Mouse (Mus musculus): ENCODE measurements at regions not wholly inside any gene's neighbourhood (a gene's known extent, or its start where the extent isn't known, plus 50 kb on each side); places are given as distances from the start of the nearest gene placed in this dataset.

GRCm38 (mm10) chr2:75462030-75462671 is 196.9 kb upstream of the Hnrnpa3 start:
- no peak overlapping the region for H3K27ac ChIP-seq
- 73% methylated on average over 5 of the region's 5 CpGs for WGBS (ENCODE audit: insufficient replicate concordance)
- no peaks in the 10 kb centered on the region for H3K27me3 ChIP-seq
- no peak overlapping the region for H3K9ac ChIP-seq
- no peak overlapping the region for H3K4me2 ChIP-seq
- no peaks in the 10 kb centered on the region for H3K9me3 ChIP-seq (replicated peaks)
- no peaks in the 10 kb centered on the region; the same call in 1 of the 2 replicates for H3K4me1 ChIP-seq (replicated peaks)
- no peak for DNase-seq
- ATAC-seq (ENCODE audit: low read depth): no peak
- no peaks in the 10 kb centered on the region for H3K36me3 ChIP-seq
- H3K4me3 ChIP-seq (replicated peaks): no peak overlapping the region

DNA sequence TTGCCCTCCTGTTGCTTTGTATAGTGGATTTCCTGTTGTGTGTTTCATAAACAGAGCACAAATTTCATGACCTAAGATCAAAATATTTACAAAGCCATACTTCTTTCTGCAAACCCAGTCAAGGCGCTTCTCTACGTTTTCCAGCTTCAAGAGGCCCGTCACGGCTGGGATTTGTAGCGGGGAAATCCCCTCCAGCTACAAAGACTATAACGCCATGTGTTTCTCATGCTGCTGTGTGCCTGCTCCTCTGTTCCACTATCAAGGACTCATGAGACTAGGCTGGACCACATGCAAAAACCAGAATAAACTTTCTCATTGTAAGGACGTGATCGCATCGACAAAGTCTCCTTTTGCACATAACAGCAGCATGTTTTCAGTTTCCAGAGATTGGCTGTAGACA is 196.0 kb upstream of the Hnrnpa3 start:
- no peak overlapping the region for H3K9ac ChIP-seq
- 85% methylated on average over 9 of the region's 9 CpGs for WGBS (ENCODE audit: insufficient replicate concordance)
- H3K27ac ChIP-seq: no peak overlapping the region
- no peaks in the 10 kb centered on the region for H3K36me3 ChIP-seq
- no peaks in the 10 kb centered on the region for H3K9me3 ChIP-seq (replicated peaks)
- ATAC-seq (ENCODE audit: low read depth): no peak
- H3K4me2 ChIP-seq: no peak overlapping the region
- no peak for DNase-seq
- H3K4me3 ChIP-seq (replicated peaks): no peak overlapping the region
- H3K4me1 ChIP-seq (replicated peaks): no peaks in the 10 kb centered on the region; the same call in 1 of the 2 replicates
- H3K27me3 ChIP-seq: no peaks in the 10 kb centered on the region

DNA sequence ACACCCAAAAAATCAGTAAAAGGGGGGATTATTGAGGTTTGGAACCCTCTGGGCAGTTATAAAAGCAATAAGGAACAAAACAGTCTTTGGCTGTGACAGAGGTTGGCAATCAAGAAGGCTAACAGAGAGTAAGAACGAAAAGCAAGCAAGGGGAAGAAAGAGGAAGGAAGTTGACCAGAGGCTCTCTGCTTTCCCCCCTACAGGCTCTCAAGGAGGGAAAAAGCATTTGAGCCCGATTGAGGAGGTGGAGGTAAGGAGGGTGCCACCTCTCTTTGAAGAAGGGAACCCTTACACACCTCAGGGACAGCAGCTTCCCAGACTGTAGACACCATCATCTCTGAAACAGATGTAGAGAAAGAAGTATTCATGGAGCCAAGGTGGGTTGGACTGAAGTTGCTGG is 194.6 kb upstream of the Hnrnpa3 start:
- no peaks in the 10 kb centered on the region for H3K27me3 ChIP-seq
- DNase-seq: no peak
- H3K4me2 ChIP-seq: no peak overlapping the region
- no peak for ATAC-seq (ENCODE audit: low read depth)
- WGBS (ENCODE audit: insufficient replicate concordance): 4% methylated on average over 2 of the region's 2 CpGs
- H3K4me1 ChIP-seq (replicated peaks): no peaks in the 10 kb centered on the region; the same call in 1 of the 2 replicates
- H3K4me3 ChIP-seq (replicated peaks): no peak overlapping the region
- no peaks in the 10 kb centered on the region for H3K9me3 ChIP-seq (replicated peaks)
- no peak overlapping the region for H3K27ac ChIP-seq
- H3K36me3 ChIP-seq: no peaks in the 10 kb centered on the region
- no peak overlapping the region for H3K9ac ChIP-seq

- H3K4me2 ChIP-seq: no peak overlapping the region
- no peak for ATAC-seq (ENCODE audit: low read depth)
These were observed 190.2 kb upstream of the Hnrnpa3 start for GRCm38 (mm10) chr2:75468851-75469250.

DNA sequence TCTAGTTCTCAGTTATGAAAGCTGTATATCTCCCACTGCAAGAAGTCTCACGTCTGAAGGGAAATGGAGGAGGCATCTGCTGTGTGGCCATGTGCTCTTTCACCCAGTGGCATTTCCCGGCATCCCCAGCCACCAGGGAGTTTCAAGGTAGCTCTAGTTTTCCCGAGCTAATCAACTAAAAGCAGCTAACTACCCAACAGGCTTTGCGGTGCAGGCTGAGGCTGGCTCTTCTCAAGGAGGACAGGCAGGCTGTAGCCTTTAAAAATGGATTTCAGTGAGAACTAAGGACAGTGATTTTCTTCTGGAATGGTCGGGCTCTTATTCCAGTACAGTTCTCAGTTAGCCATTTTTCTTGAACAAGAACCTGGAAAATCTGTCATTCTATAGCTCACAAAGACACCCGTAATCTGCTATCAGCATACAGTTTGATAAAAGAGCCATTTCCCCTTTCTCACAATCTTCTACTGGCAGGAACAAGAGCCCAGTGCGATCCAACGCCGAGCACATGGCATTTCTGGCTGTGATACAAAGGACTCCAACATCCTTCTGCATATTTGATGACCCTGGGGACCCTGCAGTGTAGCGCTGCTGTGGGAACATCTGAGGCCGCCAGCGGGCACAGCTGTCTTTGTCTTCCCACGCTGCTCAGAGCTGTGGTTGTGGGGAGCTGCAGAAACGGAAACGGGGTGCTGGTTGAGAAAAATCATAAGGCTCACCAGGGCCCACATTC is 188.9 kb upstream of the Hnrnpa3 start:
- DNase-seq: no peak
- Histone ChIP-seq H3K9ac (no peak overlapping the region), H3K4me1 (replicated peaks) (peaks cover 6% of the 10 kb centered on the region; the same call in 1 of the 2 replicates), H3K27ac (no peak overlapping the region), H3K36me3 (no peaks in the 10 kb centered on the region), H3K27me3 (no peaks in the 10 kb centered on the region), H3K9me3 (replicated peaks) (no peaks in the 10 kb centered on the region), H3K4me2 (peak overlapping the region; percentile 11), H3K4me3 (replicated peaks) (no peak overlapping the region)
- WGBS (ENCODE audit: insufficient replicate concordance): 20% methylated on average over 15 of the region's 15 CpGs
- no peak for ATAC-seq (ENCODE audit: low read depth)

More at GRCm38 (mm10) chr2:75468851-75469250, 190.2 kb upstream of the Hnrnpa3 start:
- no peak overlapping the region for H3K4me3 ChIP-seq (replicated peaks)
- WGBS (ENCODE audit: insufficient replicate concordance): 64% methylated on average over 8 of the region's 8 CpGs
- H3K36me3 ChIP-seq: no peaks in the 10 kb centered on the region
- H3K9me3 ChIP-seq (replicated peaks): no peaks in the 10 kb centered on the region
- H3K27ac ChIP-seq: no peak overlapping the region
- no peak for DNase-seq
- H3K27me3 ChIP-seq: no peaks in the 10 kb centered on the region
- H3K4me1 ChIP-seq (replicated peaks): peaks cover 6% of the 10 kb centered on the region; the same call in 1 of the 2 replicates
- no peak overlapping the region for H3K9ac ChIP-seq

DNA sequence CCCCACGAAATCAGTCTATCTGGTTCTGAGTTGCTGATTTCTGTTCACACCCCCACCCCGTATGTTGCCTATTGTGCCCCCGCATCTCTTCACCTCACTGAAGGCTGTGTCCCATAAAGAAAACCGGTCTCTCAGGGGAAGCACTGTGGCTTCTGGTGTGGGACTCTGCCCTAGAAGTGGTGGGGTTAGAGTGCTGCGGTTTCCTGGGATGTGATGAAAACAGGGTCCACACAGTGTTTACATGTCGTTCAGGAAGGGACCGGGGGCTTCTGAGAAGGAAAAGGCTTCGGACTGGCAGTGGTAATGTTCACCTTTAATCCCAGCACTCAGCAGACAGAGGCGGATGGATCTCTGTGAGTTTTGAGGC is 188.4 kb upstream of the Hnrnpa3 start:
- Histone ChIP-seq H3K27ac (no peak overlapping the region), H3K9me3 (replicated peaks) (no peaks in the 10 kb centered on the region), H3K9ac (no peak overlapping the region), H3K36me3 (no peaks in the 10 kb centered on the region), H3K4me1 (replicated peaks) (peaks cover 6% of the 10 kb centered on the region; the same call in 1 of the 2 replicates), H3K4me3 (replicated peaks) (no peak overlapping the region), H3K4me2 (peak overlapping the region; percentile 11), H3K27me3 (no peaks in the 10 kb centered on the region)
- DNase-seq (no peak), ATAC-seq (ENCODE audit: low read depth) (no peak)
- 29% methylated on average over 9 of the region's 9 CpGs for WGBS (ENCODE audit: insufficient replicate concordance)

DNA sequence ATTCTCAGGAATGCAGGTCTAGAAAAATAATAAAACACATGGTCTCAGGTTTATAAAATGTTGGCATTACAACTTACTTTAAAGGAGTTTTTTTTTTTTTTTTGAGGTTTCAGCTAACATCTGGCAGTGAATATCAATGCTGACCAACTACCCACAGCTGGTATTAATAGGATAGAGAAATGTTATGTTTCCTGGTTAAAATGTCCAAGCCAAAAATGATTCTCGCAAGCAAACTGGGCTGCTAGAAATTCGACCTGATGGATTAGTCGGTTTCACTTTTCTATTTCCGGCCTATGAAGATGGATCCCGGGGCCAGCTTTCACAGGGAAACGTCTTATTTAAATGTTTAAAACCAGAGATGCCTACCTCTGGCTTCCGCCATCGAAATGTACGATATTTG is 186.6 kb upstream of the Hnrnpa3 start:
- WGBS (ENCODE audit: insufficient replicate concordance): 74% methylated on average over 9 of the region's 9 CpGs

GRCm38 (mm10) chr2:75474509-75474908 is 184.6 kb upstream of the Hnrnpa3 start:
- Histone ChIP-seq H3K36me3 (no peaks in the 10 kb centered on the region), H3K9me3 (replicated peaks) (no peaks in the 10 kb centered on the region), H3K4me3 (replicated peaks) (no peak overlapping the region), H3K9ac (no peak overlapping the region), H3K27ac (no peak overlapping the region), H3K4me1 (replicated peaks) (peaks cover 6% of the 10 kb centered on the region; the same call in 1 of the 2 replicates), H3K4me2 (no peak overlapping the region), H3K27me3 (no peaks in the 10 kb centered on the region)
- 54% methylated on average over 6 of the region's 6 CpGs for WGBS (ENCODE audit: insufficient replicate concordance)
- no peak for ATAC-seq (ENCODE audit: low read depth)
- no peak for DNase-seq

More for the DNA sequence above, 186.6 kb upstream of the Hnrnpa3 start:
- Histone ChIP-seq H3K9ac (no peak overlapping the region), H3K27ac (no peak overlapping the region), H3K4me3 (replicated peaks) (no peak overlapping the region), H3K4me2 (no peak overlapping the region), H3K9me3 (replicated peaks) (no peaks in the 10 kb centered on the region), H3K36me3 (no peaks in the 10 kb centered on the region), H3K4me1 (replicated peaks) (peaks cover 6% of the 10 kb centered on the region; the same call in 1 of the 2 replicates), H3K27me3 (no peaks in the 10 kb centered on the region)
- ATAC-seq (ENCODE audit: low read depth) (no peak), DNase-seq (no peak)

GRCm38 (mm10) chr2:75476350-75476749 is 182.7 kb upstream of the Hnrnpa3 start:
- H3K36me3 ChIP-seq: no peaks in the 10 kb centered on the region
- H3K4me3 ChIP-seq (replicated peaks): no peak overlapping the region
- WGBS (ENCODE audit: insufficient replicate concordance): 72% methylated on average over 1 of the region's 1 CpGs
- H3K4me2 ChIP-seq: no peak overlapping the region
- H3K9me3 ChIP-seq (replicated peaks): no peaks in the 10 kb centered on the region
- DNase-seq (no peak), ATAC-seq (ENCODE audit: low read depth) (no peak)
- no peak overlapping the region for H3K27ac ChIP-seq
- no peaks in the 10 kb centered on the region for H3K27me3 ChIP-seq
- no peak overlapping the region for H3K9ac ChIP-seq
- H3K4me1 ChIP-seq (replicated peaks): no peaks in the 10 kb centered on the region

- Histone ChIP-seq H3K36me3 (no peaks in the 10 kb centered on the region), H3K4me1 (replicated peaks) (no peaks in the 10 kb centered on the region), H3K9ac (no peak overlapping the region), H3K4me2 (no peak overlapping the region), H3K9me3 (replicated peaks) (no peaks in the 10 kb centered on the region), H3K27me3 (no peaks in the 10 kb centered on the region), H3K27ac (no peak overlapping the region), H3K4me3 (replicated peaks) (no peak overlapping the region)
- 65% methylated on average over 8 of the region's 8 CpGs for WGBS (ENCODE audit: insufficient replicate concordance)
- DNase-seq (no peak), ATAC-seq (ENCODE audit: low read depth) (no peak)
These were observed 182.0 kb upstream of the Hnrnpa3 start for GRCm38 (mm10) chr2:75477076-75477475.

DNA sequence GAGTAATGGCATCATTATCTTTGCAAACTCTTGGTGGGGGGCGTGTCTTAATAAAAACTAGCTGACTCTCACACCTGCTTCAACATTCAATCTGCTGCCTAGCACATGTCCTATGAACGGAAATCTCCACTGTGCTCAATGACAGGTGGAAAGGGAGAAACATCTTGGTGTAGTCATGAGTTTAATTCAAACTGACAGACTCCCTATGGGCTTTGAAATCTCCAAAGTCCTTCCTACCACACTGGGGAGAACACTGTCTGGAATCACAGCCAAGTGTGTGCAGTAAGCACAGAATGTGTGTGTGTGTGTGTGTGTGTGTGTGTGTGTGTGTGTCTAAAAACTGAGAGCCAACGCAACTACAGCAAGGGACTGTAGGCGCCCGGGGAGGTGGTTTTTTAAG is 179.5 kb upstream of the Hnrnpa3 start:
- Histone ChIP-seq H3K27me3 (no peaks in the 10 kb centered on the region), H3K9ac (no peak overlapping the region), H3K9me3 (replicated peaks) (no peaks in the 10 kb centered on the region), H3K4me2 (no peak overlapping the region), H3K4me3 (replicated peaks) (no peak overlapping the region), H3K27ac (no peak overlapping the region), H3K36me3 (no peaks in the 10 kb centered on the region), H3K4me1 (replicated peaks) (no peaks in the 10 kb centered on the region)
- 47% methylated on average over 2 of the region's 5 CpGs for WGBS (ENCODE audit: insufficient replicate concordance)
- ATAC-seq (ENCODE audit: low read depth) (no peak), DNase-seq (no peak)

DNA sequence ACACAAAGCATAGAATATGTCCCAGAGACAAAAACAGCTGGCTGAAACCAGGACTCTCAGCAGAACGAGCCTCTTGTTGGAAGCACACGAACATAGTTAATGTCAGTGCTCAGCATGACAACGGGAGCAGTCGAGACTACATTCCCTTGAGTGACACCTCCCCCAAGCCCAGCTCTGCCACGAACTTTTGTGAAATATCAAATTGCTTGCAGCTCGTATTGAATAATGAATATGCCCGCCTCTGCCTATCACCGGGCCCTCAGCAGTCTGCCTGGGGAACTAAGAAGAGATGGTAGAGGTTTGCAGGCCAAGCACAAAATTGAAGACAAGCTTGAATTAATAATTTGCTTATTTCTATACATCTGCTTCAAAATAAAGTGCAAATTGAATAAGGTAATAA is 177.2 kb upstream of the Hnrnpa3 start:
- H3K4me3 ChIP-seq (replicated peaks): no peak overlapping the region
- WGBS (ENCODE audit: insufficient replicate concordance): 67% methylated on average over 8 of the region's 8 CpGs

More for the DNA sequence above, 177.2 kb upstream of the Hnrnpa3 start:
- Histone ChIP-seq H3K9ac (no peak overlapping the region), H3K4me1 (replicated peaks) (no peaks in the 10 kb centered on the region), H3K4me2 (no peak overlapping the region), H3K36me3 (no peaks in the 10 kb centered on the region), H3K27me3 (no peaks in the 10 kb centered on the region), H3K9me3 (replicated peaks) (no peaks in the 10 kb centered on the region), H3K27ac (no peak overlapping the region)
- DNase-seq (no peak), ATAC-seq (ENCODE audit: low read depth) (no peak)

Data from liver, embryonic 13.5 days (tissue).